Mouse (Mus musculus) spleen, embryonic (tissue): ENCODE measurements around the gene Ccdc3.

Experiments
- CTCF ChIA-PET: fragments of 350-600 bp; sonication (Branson Sonifier 250); formaldehyde crosslinking; loops from one replicate; lab custom pipeline; 2022; lab: Charles Lee

Gene Ccdc3

GRCm38 (mm10) chr2:5161002-5161745 is 23.6 kb downstream of the Ccdc3 start:
- CTCF ChIA-PET = no interaction called here

- CTCF ChIA-PET = no interaction called here
Measured at GRCm38 (mm10) chr2:5161908-5162674, 24.5 kb downstream of the Ccdc3 start.

DNA sequence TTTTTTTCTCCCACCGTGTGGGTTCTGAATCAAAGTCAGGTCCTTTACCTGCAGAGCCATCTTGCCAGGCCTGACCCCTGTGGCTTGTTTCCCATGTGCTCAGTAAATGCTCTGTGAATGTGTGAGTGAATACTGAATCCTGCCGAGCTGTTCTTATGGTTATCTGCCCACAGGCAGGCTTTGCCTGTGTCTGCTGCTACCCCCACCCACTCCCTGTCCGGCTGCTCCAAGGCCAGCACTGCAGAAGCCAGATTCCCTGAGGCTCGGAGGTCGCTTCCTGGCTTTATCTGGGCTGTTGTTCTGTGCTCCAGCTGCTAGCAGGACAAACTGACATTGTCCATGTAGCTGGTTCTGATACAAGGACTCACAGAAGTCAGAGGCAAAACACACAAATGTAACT is 25.2 kb downstream of the Ccdc3 start:
- CTCF ChIA-PET = no interaction called here

DNA sequence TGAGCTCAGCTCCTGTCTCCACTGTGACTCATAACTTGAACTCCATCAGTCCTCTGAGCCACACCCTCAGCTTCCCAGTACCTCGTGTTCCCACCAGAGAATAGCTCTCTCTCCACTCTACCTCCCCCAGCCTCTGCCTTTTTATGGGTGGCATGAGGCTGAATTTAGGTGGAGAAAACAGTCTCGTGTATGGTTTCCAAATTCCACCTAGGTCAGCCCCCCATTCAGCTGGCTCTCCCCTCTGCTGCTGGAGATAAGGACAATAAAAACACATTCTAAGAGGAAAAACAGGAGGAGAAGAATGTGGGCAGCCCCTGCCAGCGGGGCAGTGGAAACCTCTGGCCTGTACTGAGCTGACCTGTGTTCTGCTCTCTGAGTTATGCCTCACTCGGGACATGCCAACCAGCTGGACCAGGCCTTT is 28.4 kb downstream of the Ccdc3 start:
- CTCF ChIA-PET = no interaction called here

- CTCF ChIA-PET = no interaction called here
Measured at GRCm38 (mm10) chr2:5166796-5167195, 29.2 kb downstream of the Ccdc3 start.

- CTCF ChIA-PET = no interaction called here
Measured at GRCm38 (mm10) chr2:5170815-5171214, 33.2 kb downstream of the Ccdc3 start.

GRCm38 (mm10) chr2:5171301-5172000 is 33.9 kb downstream of the Ccdc3 start:
- CTCF ChIA-PET = no interaction called here

DNA sequence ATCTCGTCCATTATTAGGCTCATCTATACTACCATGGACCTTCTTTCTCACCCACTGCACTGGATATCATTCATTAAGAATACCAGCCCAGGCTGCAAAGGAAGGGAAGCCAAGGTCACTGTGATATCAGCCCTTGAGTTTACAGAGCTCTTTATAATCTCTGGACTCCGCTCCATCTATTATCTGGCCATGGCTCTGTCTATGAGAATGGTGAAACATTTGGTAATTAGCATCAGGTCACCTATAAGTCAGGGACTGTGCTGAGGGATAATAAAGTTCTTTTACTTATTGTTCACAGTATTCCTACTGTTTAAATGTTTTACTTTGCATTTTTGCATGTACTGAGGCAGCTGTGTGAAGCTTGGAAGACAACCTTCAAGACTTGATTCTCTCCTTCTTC is 35.2 kb downstream of the Ccdc3 start:
- CTCF ChIA-PET = no interaction called here

DNA sequence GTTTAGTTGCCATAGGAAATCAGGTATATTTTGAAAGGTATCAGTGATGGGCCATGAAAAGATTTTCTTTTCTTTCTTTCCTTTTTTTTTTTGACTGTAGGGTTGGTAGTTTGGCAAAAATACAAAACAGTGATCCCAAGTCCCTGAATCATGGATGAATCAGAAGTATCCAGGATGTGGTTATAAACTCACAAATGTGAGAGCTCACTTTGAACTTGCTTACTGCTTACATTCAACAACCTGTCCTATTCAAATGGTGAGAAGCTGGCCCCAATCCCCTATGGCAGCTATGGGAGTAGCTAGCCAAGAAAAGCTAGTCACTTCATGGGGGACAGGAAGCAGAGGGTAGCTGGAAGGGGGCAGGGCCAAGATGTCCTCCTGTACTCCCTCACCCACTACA is 37.1 kb downstream of the Ccdc3 start:
- CTCF ChIA-PET = no interaction called here

DNA sequence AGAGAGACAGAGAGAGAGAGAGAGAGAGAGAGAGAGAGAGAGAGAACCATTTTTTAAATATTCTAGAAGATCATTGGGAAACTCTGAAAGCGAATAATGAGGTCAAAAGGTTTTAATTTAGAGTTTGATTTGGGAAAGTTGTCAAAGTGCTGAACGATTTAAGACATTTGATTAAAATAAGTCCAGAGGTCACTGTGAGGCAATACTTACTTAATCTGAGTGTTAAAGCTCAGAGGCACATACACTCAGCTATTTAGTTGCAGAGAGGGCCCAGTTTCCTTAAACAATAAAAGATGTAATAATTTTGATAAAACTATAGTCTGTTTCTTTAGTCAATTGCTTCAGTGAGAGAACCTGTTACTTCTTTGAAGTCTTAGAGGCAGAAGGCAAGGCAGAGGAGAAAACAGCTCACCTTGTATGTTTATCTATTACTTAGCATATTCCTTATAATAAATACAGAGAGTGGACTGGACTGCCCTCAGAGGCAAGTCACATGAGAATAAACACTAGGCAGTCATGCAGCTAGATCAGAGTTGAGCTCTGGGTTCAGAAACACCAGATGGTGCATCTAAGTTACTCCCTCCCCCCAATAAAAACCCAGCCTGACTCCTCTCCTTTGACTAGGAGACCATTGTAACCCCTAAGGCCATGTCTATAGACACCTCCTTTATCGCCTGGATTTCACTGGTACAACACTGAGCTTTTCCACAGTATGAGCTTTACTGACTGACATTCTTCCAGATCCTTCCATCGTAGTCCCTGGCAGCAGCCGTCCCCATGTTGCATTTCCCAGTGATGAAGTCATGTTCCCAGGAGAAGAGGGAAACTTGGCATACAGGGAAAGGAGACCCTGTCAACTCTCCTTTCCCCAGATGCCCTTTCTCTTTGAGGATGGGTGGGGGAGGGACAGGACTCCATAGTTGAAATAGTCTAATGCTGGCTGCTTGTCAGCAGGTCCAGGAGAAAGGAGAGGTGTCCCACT is 44.2 kb downstream of the Ccdc3 start:
- CTCF ChIA-PET = no interaction called here

GRCm38 (mm10) chr2:5184166-5184565 is 46.6 kb downstream of the Ccdc3 start:
- CTCF ChIA-PET = no interaction called here

DNA sequence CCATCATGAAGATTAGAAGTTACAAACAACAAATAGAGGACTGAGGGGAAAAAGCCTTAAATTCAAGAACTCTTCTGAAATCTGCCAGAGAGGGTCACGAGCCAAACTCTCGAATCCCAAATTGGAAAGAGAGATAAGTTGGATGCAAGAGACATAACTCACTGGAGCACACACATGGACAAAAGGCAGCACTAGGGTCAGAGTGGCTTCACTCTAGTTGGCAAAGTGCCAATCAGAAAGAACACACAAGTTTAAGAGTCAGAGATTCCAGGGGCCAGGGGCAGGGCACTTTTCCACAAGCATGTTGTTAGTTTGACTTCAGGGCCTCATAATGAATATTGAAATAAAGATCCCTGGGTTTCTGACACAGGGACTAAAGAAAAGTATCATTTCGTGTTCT is 48.1 kb downstream of the Ccdc3 start:
- CTCF ChIA-PET = no interaction called here

GRCm38 (mm10) chr2:5192156-5192555 is 54.6 kb downstream of the Ccdc3 start:
- CTCF ChIA-PET = no interaction called here

DNA sequence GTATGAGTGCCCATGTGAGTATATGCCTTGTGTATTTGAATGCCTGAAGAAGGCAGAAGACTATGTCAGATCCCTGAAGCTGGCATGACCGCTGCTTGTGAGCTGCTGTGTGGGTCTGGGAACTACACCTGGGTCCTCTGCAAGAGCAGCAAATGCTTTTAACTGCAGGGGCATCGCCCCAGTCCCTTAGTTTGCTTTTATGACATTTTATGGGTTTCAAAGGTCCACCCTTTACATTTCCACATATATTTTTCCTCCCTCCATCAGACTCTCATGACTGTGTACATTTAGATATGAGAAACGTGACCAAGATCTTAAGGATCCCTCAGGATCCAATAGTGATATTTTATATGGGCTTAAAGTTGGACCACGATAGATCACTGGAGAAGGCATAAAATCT is 55.5 kb downstream of the Ccdc3 start:
- CTCF ChIA-PET = no interaction called here

- CTCF ChIA-PET = no interaction called here
Measured at GRCm38 (mm10) chr2:5194701-5195215, 57.2 kb downstream of the Ccdc3 start.

GRCm38 (mm10) chr2:5197486-5197885 is 59.9 kb downstream of the Ccdc3 start:
- CTCF ChIA-PET = no interaction called here

- CTCF ChIA-PET = no interaction called here
Measured at GRCm38 (mm10) chr2:5199289-5199688, 61.7 kb downstream of the Ccdc3 start.

DNA sequence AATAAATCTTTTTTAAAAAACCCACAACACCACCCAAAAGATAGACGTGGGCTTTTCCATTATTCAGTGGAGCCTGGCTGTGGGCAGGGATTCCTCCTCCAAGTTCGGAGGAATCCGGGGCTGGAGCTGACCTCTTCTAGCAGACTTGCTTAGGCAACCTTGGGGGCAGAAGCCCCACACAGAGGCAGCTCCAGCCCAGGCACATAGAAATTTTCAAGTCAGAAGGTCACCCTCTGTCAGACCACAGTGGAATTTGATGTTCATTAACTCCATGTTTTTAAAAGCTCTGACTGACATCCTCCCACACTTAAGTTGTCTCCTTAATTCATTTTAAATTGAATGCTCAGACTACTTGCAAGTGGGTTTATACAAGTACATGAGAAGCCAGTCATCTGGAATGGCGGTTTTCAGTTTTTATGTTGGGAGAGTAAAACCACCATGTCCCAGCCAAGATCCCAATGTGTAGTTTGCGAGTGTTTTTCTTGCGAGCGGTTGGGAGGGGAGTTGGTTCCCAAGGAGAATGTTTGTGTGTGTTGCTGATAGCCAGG is 63.3 kb downstream of the Ccdc3 start:
- CTCF ChIA-PET = no interaction called here

- CTCF ChIA-PET = no interaction called here
Measured at GRCm38 (mm10) chr2:5203146-5203545, 65.6 kb downstream of the Ccdc3 start.

DNA sequence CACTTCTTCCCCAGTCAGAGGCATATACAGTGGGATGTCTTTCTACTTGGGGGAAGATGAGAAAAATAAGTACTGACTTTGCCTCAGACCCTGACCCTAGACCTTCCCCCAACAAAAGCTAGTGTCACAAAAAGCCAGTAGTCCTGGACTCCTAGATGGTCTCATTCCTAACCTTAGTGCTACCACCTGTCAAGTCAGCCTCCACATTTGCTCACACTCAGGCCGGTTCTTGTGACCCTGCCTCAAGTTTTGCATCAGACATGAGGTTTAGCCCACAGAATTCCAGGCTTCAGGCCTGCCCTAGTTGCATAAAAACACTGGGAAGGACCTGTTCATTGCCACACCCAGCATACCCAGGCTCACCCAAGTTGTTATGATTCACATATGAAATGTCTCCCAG is 67.4 kb downstream of the Ccdc3 start:
- CTCF ChIA-PET = no interaction called here

DNA sequence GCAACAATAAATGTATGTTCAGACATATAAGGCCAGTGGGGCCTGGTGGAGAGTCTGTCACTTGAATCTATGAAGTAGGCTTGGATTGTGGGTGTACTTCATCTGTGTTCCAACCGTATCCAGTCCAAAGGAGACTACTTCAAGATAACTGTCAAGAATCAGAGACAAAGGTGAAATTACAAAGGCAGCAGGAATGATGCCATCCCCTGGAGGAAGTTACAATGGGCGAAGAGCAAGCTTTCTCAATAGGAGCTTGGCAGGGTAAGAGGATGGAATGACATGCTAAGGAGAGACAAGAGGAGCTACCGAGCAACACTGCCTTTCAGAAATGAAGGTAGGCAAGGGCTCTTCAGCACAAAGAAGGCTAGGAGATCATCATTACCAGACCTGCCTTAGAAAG is 69.1 kb downstream of the Ccdc3 start:
- CTCF ChIA-PET = no interaction called here
